Mouse (Mus musculus) embryonic facial prominence, embryonic 10.5 days (tissue): ENCODE data around the gene Erf. TPM values are rescaled to one million over a fixed set of nuclear protein-coding genes. Genes with fewer than 3 reads are reported as not detected.
A peak's percentile ranks its signal among the peaks of the same experiment; 100 is the strongest.

ENCODE experiments used
- DNase-seq: peaks from one replicate; pipeline ENCODE4 v3.0.0-alpha.2; 2017; ENCODE audit warnings: low spot score
- H3K27ac ChIP-seq: fragments of 300-500 bp; sonication (generic); replicated peaks from 2 replicates; pipeline ENCODE4 v1.5.1; 2016; ENCODE audit warnings: mild to moderate bottlenecking
- H3K27me3 ChIP-seq: fragments of 300-500 bp; sonication (generic); replicated peaks from 2 replicates; pipeline ENCODE4 v1.6.1; 2016; ENCODE audit warnings: low read depth, mild to moderate bottlenecking; ENCODE audit not compliant: poor library complexity, severe bottlenecking
- H3K36me3 ChIP-seq: fragments of 300-500 bp; sonication (generic); replicated peaks from 2 replicates; pipeline ENCODE4 v1.6.1; 2016; ENCODE audit warnings: mild to moderate bottlenecking, moderate library complexity
- H3K4me1 ChIP-seq: fragments of 300-500 bp; sonication (generic); 2 replicates; pipeline ENCODE4 v1.6.1; 2016
- H3K4me3 ChIP-seq: fragments of 300-500 bp; sonication (generic); 2 replicates; pipeline ENCODE4 v1.5.1; 2016; ENCODE audit warnings: mild to moderate bottlenecking, moderate library complexity
- H3K9me3 ChIP-seq: fragments of 300-500 bp; sonication (generic); 2 replicates; pipeline ENCODE4 v1.6.1; 2016; ENCODE audit warnings: mild to moderate bottlenecking
- WGBS: fragments of 180-500 bp; shearing (Covaris S2); methylation state at CpG from one replicate; pipeline ENCODE4 v1.1.7; 2016; 5-methylcytosine and 5-hydroxymethylcytosine counted together
- polyA plus RNA-seq: library from polyadenylated mRNA; unstranded; fragments of >200 nt; fragmentation: Nextera tagmentation; extraction: Ambion mirVana; gene quantifications from 2 replicates; pipeline ENCODE4 v1.2.1, GENCODE M21; 2016

Erf gene
- polyA plus RNA-seq = 10.9 and 11.5 TPM in 2 replicates

GRCm38 (mm10) chr7:25250141-25250972 lies at the start of gene Erf:
TSS of gene Erf (minus strand) at chr7:25250761.
- DNase-seq = peak; percentile 98
- Histone ChIP-seq H3K4me3 (peak within 1 kb of the TSS; percentile 98), H3K27ac (peak within 1 kb of the TSS; percentile 97), H3K27me3 (no peaks in the 10 kb centered on the region), H3K9me3 (no peaks in the 10 kb centered on the region), H3K36me3 (peaks cover 25% of the 10 kb centered on the region), H3K4me1 (peaks cover 56% of the 10 kb centered on the region)
- WGBS = under 1% methylated on average over 81 of the region's 81 CpGs

GRCm38 (mm10) chr7:25297454-25298325 lies 47.1 kb upstream of the Erf start, which contains the start of gene Pafah1b3:
TSS of gene Pafah1b3 (minus strand) at chr7:25297986.
- H3K4me1 ChIP-seq = peaks cover 23% of the 10 kb centered on the region
- peaks cover 36% of the 10 kb centered on the region for H3K36me3 ChIP-seq
- H3K27ac ChIP-seq = peak within 1 kb of the TSS; percentile 93
- DNase-seq = peak; percentile 93
- no peaks in the 10 kb centered on the region for H3K9me3 ChIP-seq
- peak within 1 kb of the TSS; percentile 95 for H3K4me3 ChIP-seq
- H3K27me3 ChIP-seq = peaks cover 1% of the 10 kb centered on the region; the same call in 1 of the 2 replicates
- WGBS = under 1% methylated on average over 52 of the region's 52 CpGs

GRCm38 (mm10) chr7:25296945-25297453 lies 46.4 kb upstream of the Erf start:
- Histone ChIP-seq H3K27me3 (no peaks in the 10 kb centered on the region), H3K27ac (peak overlapping the region; percentile 93), H3K9me3 (no peaks in the 10 kb centered on the region), H3K4me1 (peaks cover 23% of the 10 kb centered on the region), H3K4me3 (peak overlapping the region; percentile 95), H3K36me3 (peaks cover 43% of the 10 kb centered on the region)
- WGBS = 2% methylated on average over 21 of the region's 21 CpGs
- DNase-seq = peak; percentile 72

DNA sequence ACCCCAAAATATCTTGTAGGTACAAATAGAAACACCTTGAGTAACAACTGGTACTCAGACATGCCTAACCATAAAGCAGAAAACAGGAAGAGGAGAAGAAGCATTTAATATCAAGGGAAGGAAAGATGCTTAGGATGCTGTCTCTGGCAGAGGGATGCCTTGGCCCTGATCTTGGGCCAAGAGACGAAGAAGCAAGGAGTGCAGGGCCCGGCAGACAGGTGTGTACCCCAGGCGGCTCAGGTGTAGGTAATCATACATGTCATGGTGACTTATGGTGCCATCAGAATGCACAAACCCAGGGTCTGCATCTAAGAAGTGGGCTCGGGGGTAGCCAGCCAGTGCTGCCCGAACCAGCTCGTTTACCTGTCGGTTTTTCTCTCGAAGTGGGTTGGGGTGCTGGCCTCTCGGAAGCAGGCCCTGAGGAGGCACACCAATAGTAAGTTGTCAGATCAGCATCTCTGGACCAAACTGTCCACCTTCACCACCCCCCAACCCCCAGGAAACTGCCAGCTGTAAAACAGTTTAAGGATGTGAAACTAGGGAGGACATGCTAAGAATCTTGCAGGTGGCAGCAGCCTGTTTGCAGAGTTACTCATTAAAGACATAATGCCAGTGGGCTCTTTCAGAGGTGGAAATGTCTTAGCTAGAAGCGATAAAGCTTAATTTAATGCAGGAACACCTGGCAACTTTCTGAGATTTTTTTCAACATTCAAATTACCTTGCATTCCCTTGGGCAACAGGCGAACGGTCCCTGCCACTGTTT lies 44.6 kb upstream of the Erf start:
- H3K27me3 ChIP-seq = no peaks in the 10 kb centered on the region
- H3K4me3 ChIP-seq = 0 out of 2 replicates have a peak overlapping the region, but pooled peaks have one; percentile 95
- H3K9me3 ChIP-seq = no peaks in the 10 kb centered on the region
- H3K36me3 ChIP-seq = peaks cover 62% of the 10 kb centered on the region
- WGBS = 91% methylated on average over 12 of the region's 12 CpGs
- H3K27ac ChIP-seq = no peak overlapping the region
- DNase-seq = no peak
- peaks cover 18% of the 10 kb centered on the region for H3K4me1 ChIP-seq

DNA sequence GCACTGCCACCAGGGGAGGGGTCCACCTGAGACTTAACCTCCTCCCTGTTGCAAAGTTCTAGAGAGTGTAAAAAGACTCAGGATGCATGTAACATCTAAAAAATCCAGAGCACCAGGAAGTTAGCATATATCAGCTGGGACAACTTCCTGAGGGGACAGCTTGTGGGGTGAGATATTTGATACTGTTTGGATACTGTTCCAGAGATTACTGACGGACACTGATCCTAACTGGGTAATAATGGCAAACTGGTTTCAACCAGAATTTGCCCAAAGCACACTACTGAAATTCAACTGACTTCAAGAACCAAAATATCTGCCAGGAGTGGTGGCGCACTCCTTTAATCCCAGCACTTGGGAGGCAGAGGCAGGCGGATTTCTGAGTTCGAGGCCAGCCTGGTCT lies 43.9 kb upstream of the Erf start:
- DNase-seq = no peak
- H3K4me3 ChIP-seq = no peak overlapping the region
- H3K9me3 ChIP-seq = no peaks in the 10 kb centered on the region; the same call in 1 of the 2 replicates
- H3K4me1 ChIP-seq = peaks cover 18% of the 10 kb centered on the region
- 89% methylated on average over 4 of the region's 4 CpGs for WGBS
- H3K27ac ChIP-seq = no peak overlapping the region
- peaks cover 68% of the 10 kb centered on the region for H3K36me3 ChIP-seq
- no peaks in the 10 kb centered on the region for H3K27me3 ChIP-seq

DNA sequence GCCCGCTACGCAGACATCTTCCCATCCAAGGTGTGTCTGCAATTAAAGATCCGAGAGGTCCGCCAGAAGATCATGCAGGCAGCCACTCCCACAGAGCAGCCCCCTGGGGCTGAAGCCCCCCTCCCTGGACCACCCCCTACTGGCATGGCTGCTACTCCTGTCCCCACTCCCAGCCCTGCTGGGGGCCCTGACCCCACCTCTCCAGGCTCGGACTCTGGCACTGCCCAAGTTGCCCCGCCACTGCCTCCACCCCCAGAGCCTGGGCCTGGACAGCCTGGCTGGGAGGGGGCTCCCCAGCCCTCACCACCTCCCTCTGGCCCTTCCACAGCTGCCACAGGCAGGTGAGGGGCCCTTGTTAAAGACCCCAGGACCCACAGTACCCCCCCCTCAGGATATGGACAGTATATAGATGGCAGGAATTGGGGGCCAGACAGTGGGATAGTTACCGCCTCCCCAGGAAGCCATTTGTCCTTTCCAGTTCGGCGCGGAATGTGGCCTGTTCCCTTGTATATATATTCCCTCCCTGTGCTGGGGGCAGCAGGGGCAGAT lies 42.7 kb upstream of the Erf start:
- 81% methylated on average over 10 of the region's 10 CpGs for WGBS
- H3K27ac ChIP-seq = no peak overlapping the region
- H3K4me1 ChIP-seq = peaks cover 15% of the 10 kb centered on the region
- no peak for DNase-seq
- H3K27me3 ChIP-seq = no peaks in the 10 kb centered on the region
- H3K9me3 ChIP-seq = no peaks in the 10 kb centered on the region; the same call in 1 of the 2 replicates
- peaks cover 80% of the 10 kb centered on the region for H3K36me3 ChIP-seq
- peak overlapping the region; percentile 17; the same call in 1 of the 2 replicates for H3K4me3 ChIP-seq

- Histone ChIP-seq H3K4me1 (peaks cover 11% of the 10 kb centered on the region), H3K27ac (no peak overlapping the region), H3K4me3 (no peak overlapping the region; the same call in 1 of the 2 replicates), H3K9me3 (no peaks in the 10 kb centered on the region; the same call in 1 of the 2 replicates), H3K27me3 (no peaks in the 10 kb centered on the region), H3K36me3 (peaks cover 92% of the 10 kb centered on the region)
- DNase-seq = no peak
- 77% methylated on average over 7 of the region's 7 CpGs for WGBS
Observed at GRCm38 (mm10) chr7:25292107-25292506, 41.5 kb upstream of the Erf start.

GRCm38 (mm10) chr7:25290911-25291310 lies 40.4 kb upstream of the Erf start:
- H3K27ac ChIP-seq = no peak overlapping the region
- no peaks in the 10 kb centered on the region; the same call in 1 of the 2 replicates for H3K9me3 ChIP-seq
- H3K4me3 ChIP-seq = no peak overlapping the region
- no peaks in the 10 kb centered on the region for H3K27me3 ChIP-seq
- no peak for DNase-seq
- WGBS = 90% methylated on average over 2 of the region's 2 CpGs
- peaks cover under 1% of the 10 kb centered on the region; the same call in 1 of the 2 replicates for H3K4me1 ChIP-seq
- H3K36me3 ChIP-seq = peaks cover 100% of the 10 kb centered on the region

DNA sequence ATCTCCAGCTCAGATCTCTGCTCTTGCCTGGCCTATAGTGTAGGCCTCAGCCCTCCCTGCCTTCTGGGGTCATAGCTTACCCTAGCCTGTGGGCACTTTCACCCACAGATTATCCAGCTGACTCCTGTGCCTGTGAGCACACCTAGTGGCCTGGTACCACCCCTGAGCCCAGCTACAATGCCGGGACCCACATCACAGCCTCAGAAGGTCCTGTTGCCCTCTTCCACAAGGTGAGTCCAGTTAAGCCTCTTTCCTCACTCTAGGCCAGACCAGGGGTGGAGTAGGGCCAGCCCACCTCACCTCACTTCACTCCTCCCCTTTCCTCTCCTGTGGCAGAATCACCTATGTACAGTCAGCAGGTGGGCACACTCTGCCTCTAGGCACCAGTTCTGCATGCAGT lies 39.9 kb upstream of the Erf start:
- no peak overlapping the region for H3K27ac ChIP-seq
- H3K36me3 ChIP-seq = peaks cover 100% of the 10 kb centered on the region
- H3K9me3 ChIP-seq = no peaks in the 10 kb centered on the region; the same call in 1 of the 2 replicates
- WGBS = 86% methylated on average over 1 of the region's 1 CpGs
- no peak for DNase-seq
- H3K27me3 ChIP-seq = no peaks in the 10 kb centered on the region
- H3K4me3 ChIP-seq = no peak overlapping the region
- no peaks in the 10 kb centered on the region for H3K4me1 ChIP-seq

DNA sequence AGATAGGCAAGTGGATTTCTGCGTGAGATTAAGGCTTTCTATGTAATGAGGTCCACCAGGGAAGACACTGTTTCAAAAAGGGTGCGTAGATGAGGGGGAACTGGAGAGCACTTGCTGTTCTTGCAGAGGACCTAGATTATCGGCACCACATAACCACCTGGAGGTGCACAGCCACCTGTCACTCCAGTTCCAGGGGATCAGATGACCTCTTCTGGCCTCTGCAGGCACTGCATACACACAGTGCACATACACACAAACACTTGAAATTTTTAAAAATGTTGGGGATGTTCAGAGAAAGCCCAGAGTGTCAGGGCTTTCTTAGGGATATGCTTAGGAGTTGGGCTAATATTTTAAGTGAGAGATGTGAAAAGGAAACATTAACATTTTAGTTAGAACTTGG lies 39.4 kb upstream of the Erf start:
- Histone ChIP-seq H3K27me3 (no peaks in the 10 kb centered on the region), H3K36me3 (peaks cover 100% of the 10 kb centered on the region), H3K4me3 (no peak overlapping the region), H3K9me3 (no peaks in the 10 kb centered on the region; the same call in 1 of the 2 replicates), H3K4me1 (peaks cover 3% of the 10 kb centered on the region), H3K27ac (no peak overlapping the region)
- 97% methylated on average over 3 of the region's 3 CpGs for WGBS
- no peak for DNase-seq

DNA sequence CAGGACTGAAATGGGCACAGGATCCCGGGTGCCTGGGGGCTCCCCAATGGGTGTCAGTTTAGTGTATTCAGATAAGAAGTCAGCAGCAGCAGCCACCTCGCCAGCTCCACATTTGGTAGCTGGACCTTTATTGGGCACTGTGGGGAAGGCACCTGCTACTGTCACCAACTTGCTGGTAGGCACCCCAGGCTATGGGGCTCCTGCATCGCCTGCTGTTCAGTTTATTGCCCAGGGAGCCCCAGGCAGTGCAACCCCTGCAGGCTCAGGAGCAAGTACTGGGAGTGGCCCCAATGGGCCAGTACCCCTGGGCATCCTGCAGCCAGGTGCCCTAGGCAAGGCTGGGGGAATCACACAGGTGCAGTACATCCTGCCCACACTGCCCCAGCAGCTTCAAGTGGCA lies 38.2 kb upstream of the Erf start:
- Histone ChIP-seq H3K9me3 (no peaks in the 10 kb centered on the region; the same call in 1 of the 2 replicates), H3K27ac (no peak overlapping the region), H3K4me3 (peak overlapping the region; percentile 2; the same call in 1 of the 2 replicates), H3K27me3 (no peaks in the 10 kb centered on the region), H3K4me1 (peaks cover 15% of the 10 kb centered on the region), H3K36me3 (peaks cover 94% of the 10 kb centered on the region)
- WGBS = 94% methylated on average over 3 of the region's 3 CpGs
- DNase-seq = no peak
